Mouse (Mus musculus) liver, embryonic 16.5 days (tissue): ENCODE results near the gene Enpp1. TPM values are rescaled to one million over a fixed set of nuclear protein-coding genes. Genes with fewer than 3 reads are reported as not detected.

ENCODE experiments used
- ATAC-seq: fragments of 200-750 bp; cut with Nextera tagmentation; 2 replicates; pipeline ENCODE4 v1.8.0; 2017; ENCODE audit warnings: low read depth, mild to moderate bottlenecking, moderate number of reproducible peaks, moderate library complexity
- H3K27ac ChIP-seq: fragments of 300-500 bp; sonication (generic); 2 replicates; pipeline ENCODE4 v1.5.1; 2014; ENCODE audit warnings: mild to moderate bottlenecking, low read length
- H3K27me3 ChIP-seq: fragments of 300-500 bp; sonication (generic); 2 replicates; pipeline ENCODE4 v1.6.1; 2014; ENCODE audit warnings: low read depth, low read length, mixed read lengths; ENCODE audit not compliant: control insufficient read depth, insufficient read depth
- H3K36me3 ChIP-seq: fragments of 300-500 bp; sonication (generic); 2 replicates; pipeline ENCODE4 v1.6.1; 2014; ENCODE audit warnings: mild to moderate bottlenecking; ENCODE audit not compliant: control insufficient read depth, insufficient read depth
- H3K4me1 ChIP-seq: fragments of 300-500 bp; sonication (generic); 2 replicates; pipeline ENCODE4 v1.6.1; 2014; ENCODE audit warnings: low read depth, low read length, mixed read lengths; ENCODE audit not compliant: control insufficient read depth
- H3K4me2 ChIP-seq: fragments of 300-500 bp; sonication (generic); 2 replicates; pipeline ENCODE4 v1.6.1; 2014; ENCODE audit warnings: low read depth, low read length, mixed read lengths
- H3K4me3 ChIP-seq: fragments of 300-500 bp; sonication (generic); 2 replicates; pipeline ENCODE4 v1.5.1; 2014; ENCODE audit warnings: low read depth, mild to moderate bottlenecking, low read length
- H3K9ac ChIP-seq: fragments of 300-500 bp; sonication (generic); 2 replicates; pipeline ENCODE4 v1.6.1; 2014; ENCODE audit warnings: low read depth, low read length
- H3K9me3 ChIP-seq: fragments of 300-500 bp; sonication (generic); replicated peaks from 2 replicates; pipeline ENCODE4 v1.6.1; 2016; ENCODE audit warnings: low read length; ENCODE audit not compliant: control insufficient read depth
- WGBS: fragments of 180-500 bp; shearing (Covaris S2); extraction: QIAGEN DNeasy Blood & Tissue Kit; methylation state at CpG from one replicate; pipeline ENCODE4 v1.1.7; 2014; ENCODE audit not compliant: insufficient replicate concordance; 5-methylcytosine and 5-hydroxymethylcytosine counted together
- polyA plus RNA-seq: library from polyadenylated mRNA; unstranded; fragments of >200 nt; fragmentation: Nextera tagmentation; extraction: Ambion mirVana; gene quantifications from 2 replicates; pipeline ENCODE4 v1.2.1, GENCODE M21; 2015

Enpp1 gene
- polyA plus RNA-seq, 1 experiment from 2014 or later = 3.4 TPM

DNA sequence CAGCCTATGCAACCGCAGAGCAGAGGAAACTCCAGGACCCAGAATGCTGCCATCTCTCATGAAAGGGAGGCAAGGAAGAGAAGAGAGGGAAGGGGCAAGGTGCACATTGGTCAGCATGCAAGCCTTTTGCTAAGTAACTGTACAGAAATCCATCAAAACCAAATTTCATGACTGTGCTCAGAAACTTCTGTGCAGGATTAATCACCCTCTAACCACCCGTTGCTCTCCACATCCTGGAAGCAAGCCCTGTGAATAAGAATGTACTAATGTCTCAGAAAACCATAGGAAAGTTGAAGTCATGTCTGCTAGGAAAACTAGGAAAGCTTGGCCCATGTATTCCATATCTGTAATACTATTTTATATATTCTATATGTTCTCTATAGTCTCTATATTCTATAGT is 27.2 kb upstream of the Enpp1 start:
- Histone ChIP-seq H3K36me3 (no peaks in the 10 kb centered on the region), H3K4me1 (no peaks in the 10 kb centered on the region), H3K27me3 (no peaks in the 10 kb centered on the region), H3K9ac (no peak overlapping the region), H3K4me2 (no peak overlapping the region), H3K4me3 (no peak overlapping the region), H3K9me3 (no peaks in the 10 kb centered on the region), H3K27ac (no peak overlapping the region)
- ATAC-seq = no peak
- 65% methylated on average over 2 of the region's 2 CpGs for WGBS

DNA sequence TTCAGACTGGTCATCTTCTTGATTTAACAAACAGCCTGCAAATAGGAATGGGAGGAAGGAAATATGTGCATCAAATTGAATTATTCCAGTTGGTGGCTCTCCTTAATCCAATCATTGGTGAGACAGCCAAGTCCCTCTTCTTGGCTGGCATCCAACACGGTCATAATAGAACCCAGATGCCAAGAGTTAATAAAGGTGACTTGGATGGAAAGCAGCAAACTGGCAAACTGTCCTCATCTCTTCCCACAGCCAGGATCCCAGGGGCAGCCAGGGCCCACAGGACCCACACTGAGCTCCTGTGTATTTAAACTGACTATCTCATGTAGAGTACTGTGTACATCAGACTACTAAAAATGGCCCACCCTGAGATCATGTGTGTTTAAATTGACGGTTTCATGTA is 26.5 kb upstream of the Enpp1 start:
- WGBS = 68% methylated on average over 2 of the region's 2 CpGs
- Histone ChIP-seq H3K27me3 (no peaks in the 10 kb centered on the region), H3K9ac (no peak overlapping the region), H3K27ac (no peak overlapping the region), H3K36me3 (no peaks in the 10 kb centered on the region), H3K9me3 (no peaks in the 10 kb centered on the region), H3K4me1 (no peaks in the 10 kb centered on the region), H3K4me2 (no peak overlapping the region), H3K4me3 (no peak overlapping the region)
- ATAC-seq = no peak

DNA sequence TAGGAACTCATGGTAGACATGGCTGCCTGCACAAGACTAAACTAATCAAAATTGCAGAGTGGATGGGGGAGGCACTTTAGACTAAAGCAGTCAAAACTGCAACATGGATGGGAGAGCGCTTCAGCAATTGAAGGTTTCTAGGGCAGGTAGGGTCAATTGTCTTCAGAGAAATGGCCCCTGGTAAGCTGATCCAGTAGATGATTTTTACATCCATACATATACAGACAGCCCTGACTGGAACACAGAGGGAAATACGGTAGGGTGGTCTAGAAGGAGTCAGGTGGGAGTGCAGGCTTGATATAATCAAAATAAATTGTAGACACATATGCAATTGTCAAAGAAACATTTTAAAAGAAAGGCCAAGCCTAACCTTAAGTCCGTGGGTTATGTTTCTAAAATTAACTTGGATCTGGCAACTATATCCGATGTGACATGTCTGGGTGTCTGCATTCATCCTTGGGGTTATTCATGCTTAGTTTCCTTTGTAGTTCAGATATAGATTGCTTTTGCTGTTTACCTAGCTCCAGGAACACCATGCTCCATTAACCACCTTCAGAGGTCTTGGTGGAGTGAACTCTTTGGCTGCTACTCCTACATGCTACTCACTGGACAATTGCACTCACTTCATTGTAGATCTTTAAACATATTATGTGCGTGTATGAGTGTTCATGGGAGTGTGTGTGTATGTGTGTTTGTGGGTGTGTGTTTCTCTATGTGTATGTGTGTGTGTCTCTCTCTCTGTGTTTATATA is 23.2 kb upstream of the Enpp1 start:
- H3K9ac ChIP-seq = no peak overlapping the region
- no peak overlapping the region for H3K4me3 ChIP-seq
- no peak for ATAC-seq
- WGBS = 73% methylated on average over 5 of the region's 5 CpGs
- no peak overlapping the region for H3K4me2 ChIP-seq
- H3K27me3 ChIP-seq = no peaks in the 10 kb centered on the region
- no peaks in the 10 kb centered on the region for H3K4me1 ChIP-seq
- no peak overlapping the region for H3K27ac ChIP-seq
- H3K36me3 ChIP-seq = no peaks in the 10 kb centered on the region
- H3K9me3 ChIP-seq = no peaks in the 10 kb centered on the region

DNA sequence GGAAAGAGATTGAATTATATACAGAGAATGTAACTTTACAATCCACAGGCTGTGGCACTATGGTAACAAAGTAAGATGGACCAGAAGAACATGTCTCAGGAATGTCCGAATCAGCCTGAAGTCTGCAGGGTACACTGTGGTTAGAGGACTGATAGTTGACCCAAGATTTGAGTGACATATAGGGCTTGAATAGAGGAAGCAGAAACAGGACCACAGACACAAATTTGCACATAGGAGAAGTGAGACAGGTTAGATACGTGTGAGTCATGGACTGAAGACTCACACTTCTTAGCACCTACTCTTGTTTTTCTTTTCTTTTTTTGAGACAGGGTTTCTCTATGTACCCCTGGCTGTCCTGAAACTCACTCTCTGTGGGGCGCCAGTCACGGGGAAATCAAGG is 15.5 kb upstream of the Enpp1 start:
- Histone ChIP-seq H3K4me1 (no peaks in the 10 kb centered on the region), H3K4me3 (no peak overlapping the region), H3K9ac (no peak overlapping the region), H3K36me3 (no peaks in the 10 kb centered on the region), H3K4me2 (no peak overlapping the region), H3K27ac (no peak overlapping the region), H3K27me3 (no peaks in the 10 kb centered on the region), H3K9me3 (no peaks in the 10 kb centered on the region)
- no peak for ATAC-seq
- WGBS = 51% methylated on average over 4 of the region's 4 CpGs

DNA sequence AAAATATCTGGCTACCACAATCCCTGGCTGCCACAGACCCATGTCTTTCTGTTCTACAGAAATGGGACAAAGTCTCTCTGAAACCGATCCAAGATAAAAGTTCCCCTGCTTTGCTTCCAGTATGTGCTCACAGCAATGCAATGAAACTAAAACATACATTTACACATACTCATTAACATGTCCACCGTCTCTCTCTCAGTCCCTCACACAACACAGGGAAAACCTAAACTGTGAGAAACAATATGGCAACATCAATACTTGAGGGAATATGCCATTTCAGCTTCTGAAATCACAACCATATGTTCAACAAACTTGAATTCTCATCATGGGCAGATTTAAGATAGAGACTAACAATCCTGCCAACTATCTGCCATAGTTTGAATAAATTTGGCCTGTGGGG is 13.2 kb upstream of the Enpp1 start:
- Histone ChIP-seq H3K4me3 (no peak overlapping the region), H3K4me2 (no peak overlapping the region), H3K27ac (no peak overlapping the region), H3K9ac (no peak overlapping the region), H3K9me3 (no peaks in the 10 kb centered on the region), H3K27me3 (no peaks in the 10 kb centered on the region), H3K36me3 (no peaks in the 10 kb centered on the region), H3K4me1 (no peaks in the 10 kb centered on the region)
- ATAC-seq = no peak
- 72% methylated on average over 2 of the region's 2 CpGs for WGBS

DNA sequence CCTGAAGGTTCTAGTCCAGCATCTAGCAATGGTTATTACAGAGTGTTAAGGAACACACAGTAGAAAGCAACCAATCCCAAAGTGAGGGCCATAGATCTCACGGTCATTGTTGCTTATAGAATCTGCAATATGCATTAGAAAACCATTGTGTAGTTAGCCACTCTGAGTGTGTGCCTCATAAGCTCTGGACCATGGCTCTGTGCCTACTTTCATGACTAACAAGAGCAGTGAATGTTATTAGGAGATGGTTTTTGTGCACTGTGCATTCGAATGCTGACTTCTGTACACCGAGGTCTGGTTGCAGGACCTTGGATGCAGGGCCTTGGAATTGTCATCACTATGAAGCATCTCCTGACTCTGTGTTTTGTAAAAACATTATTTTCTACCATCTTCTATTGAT is 9.9 kb upstream of the Enpp1 start:
- Histone ChIP-seq H3K36me3 (no peaks in the 10 kb centered on the region), H3K9ac (no peak overlapping the region), H3K9me3 (no peaks in the 10 kb centered on the region), H3K4me3 (no peak overlapping the region), H3K4me1 (no peaks in the 10 kb centered on the region), H3K27me3 (no peaks in the 10 kb centered on the region), H3K4me2 (no peak overlapping the region), H3K27ac (no peak overlapping the region)
- no peak for ATAC-seq
- WGBS = 79% methylated on average over 3 of the region's 3 CpGs

DNA sequence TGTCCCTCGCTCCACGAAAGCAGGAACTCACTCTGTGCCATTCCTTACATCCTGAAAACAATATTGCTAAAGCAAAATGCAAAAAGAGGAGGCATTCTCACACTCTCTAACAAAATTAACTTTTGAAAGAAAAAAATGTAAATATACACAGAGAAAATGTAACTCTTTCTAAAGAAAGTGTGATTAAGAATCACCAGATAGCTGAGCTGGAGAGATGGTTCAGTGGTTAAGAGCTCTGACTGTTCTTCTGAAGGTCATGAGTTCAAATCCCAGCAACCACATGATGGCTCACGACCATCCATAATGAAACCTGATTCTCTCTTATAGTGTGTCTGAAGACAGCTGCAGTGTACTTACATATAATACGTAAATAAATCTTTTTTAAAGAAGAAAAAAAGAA is 7.4 kb upstream of the Enpp1 start:
- H3K9ac ChIP-seq = no peak overlapping the region
- no peak overlapping the region for H3K4me2 ChIP-seq
- H3K4me3 ChIP-seq = no peak overlapping the region
- H3K27ac ChIP-seq = no peak overlapping the region
- WGBS = 73% methylated on average over 4 of the region's 4 CpGs
- no peaks in the 10 kb centered on the region for H3K4me1 ChIP-seq
- no peaks in the 10 kb centered on the region for H3K27me3 ChIP-seq
- H3K36me3 ChIP-seq = no peaks in the 10 kb centered on the region
- no peak for ATAC-seq
- no peaks in the 10 kb centered on the region for H3K9me3 ChIP-seq

DNA sequence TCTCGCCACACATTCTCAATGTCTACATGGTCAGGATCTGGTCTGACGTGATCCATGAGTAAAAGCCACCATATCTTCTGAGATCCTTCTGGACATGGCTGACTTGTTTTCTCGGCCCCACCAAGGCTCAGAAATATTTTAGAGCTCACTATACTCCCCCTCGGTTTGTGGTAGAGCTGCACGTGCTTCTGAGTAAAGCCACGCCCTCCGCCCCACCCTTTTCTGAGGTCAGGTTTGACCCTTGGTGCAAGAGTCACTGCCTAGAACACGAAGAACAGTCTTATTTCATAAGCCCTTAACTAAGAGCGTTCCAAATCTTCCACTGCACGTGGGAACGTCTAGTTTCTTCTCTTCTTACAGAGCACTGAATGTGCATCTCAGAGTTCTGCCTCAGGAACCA is 6.8 kb upstream of the Enpp1 start:
- 34% methylated on average over 11 of the region's 11 CpGs for WGBS
- no peaks in the 10 kb centered on the region for H3K27me3 ChIP-seq
- no peak overlapping the region for H3K9ac ChIP-seq
- no peak overlapping the region for H3K4me3 ChIP-seq
- no peaks in the 10 kb centered on the region for H3K4me1 ChIP-seq
- ATAC-seq = no peak
- H3K9me3 ChIP-seq = no peaks in the 10 kb centered on the region
- no peak overlapping the region for H3K4me2 ChIP-seq
- H3K27ac ChIP-seq = no peak overlapping the region
- H3K36me3 ChIP-seq = no peaks in the 10 kb centered on the region

DNA sequence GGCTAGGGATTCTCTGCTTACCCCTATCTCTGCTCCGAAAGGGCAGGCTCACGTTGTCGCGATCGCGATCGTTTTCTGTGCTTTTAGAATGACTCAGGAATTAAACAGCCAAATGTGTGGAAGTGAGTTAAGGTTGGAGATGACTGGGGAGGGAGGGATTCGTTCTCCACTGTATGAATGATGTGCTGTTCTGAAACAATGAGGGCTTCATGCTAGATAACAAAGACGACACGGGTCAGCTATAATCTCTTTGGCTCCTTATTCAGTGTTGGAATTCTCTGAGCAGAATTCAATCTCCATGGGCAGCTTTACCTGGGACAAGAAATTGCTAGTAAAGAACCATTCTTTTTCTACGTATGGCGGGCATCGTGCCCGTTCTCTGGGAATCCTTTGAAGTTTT is 6.1 kb upstream of the Enpp1 start:
- Histone ChIP-seq H3K9me3 (no peaks in the 10 kb centered on the region), H3K27me3 (no peaks in the 10 kb centered on the region), H3K36me3 (no peaks in the 10 kb centered on the region), H3K4me1 (no peaks in the 10 kb centered on the region), H3K9ac (no peak overlapping the region), H3K4me3 (no peak overlapping the region), H3K27ac (no peak overlapping the region), H3K4me2 (no peak overlapping the region)
- ATAC-seq = no peak
- 50% methylated on average over 14 of the region's 14 CpGs for WGBS
